Mouse (Mus musculus): ENCODE measurements around the gene Ranbp9. TPM values are rescaled to one million over a fixed set of nuclear protein-coding genes. Genes with fewer than 3 reads are reported as not detected.

The Ranbp9 gene
- polyA plus RNA-seq, 1 experiment from 2014 or later: 11.9 TPM

DNA sequence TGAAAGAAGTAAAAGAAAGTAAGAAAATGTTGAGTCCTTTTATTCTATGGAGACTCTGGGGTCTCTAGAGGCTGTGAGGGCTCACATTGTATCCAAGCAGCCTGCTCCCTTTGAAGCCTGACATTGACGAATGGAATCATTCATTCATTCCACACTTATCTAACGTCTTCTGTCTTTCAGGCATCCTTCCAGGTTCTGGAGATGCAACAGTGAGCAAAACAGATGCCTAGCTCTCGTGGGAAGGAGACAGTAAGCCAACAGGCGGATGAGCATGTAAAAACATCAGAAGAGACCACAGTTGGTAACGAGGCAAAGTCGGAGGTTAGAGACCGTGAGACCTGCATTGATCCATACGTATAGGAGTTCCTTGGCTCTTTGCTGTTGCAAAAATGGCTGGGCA lies 36.3 kb upstream of the Ranbp9 start:
- no peak overlapping the region for H3K9ac ChIP-seq (replicated peaks; ENCODE audit: low read depth, low read length)
- H3K36me3 ChIP-seq (ENCODE audit: control insufficient read depth, insufficient read depth): no peaks in the 10 kb centered on the region
- no peak overlapping the region for H3K27ac ChIP-seq (ENCODE audit: low read length)
- no peaks in the 10 kb centered on the region for H3K27me3 ChIP-seq (replicated peaks; ENCODE audit: control insufficient read depth, insufficient read depth, low read length)
- H3K9me3 ChIP-seq (ENCODE audit: control insufficient read depth, low read length): peaks cover 2% of the 10 kb centered on the region; the same call in 1 of the 2 replicates
- H3K4me3 ChIP-seq (replicated peaks; ENCODE audit: low read length): no peak overlapping the region
- H3K4me1 ChIP-seq (replicated peaks; ENCODE audit: control insufficient read depth, insufficient read depth, low read length): no peaks in the 10 kb centered on the region
- no peak for ATAC-seq
- 54% methylated on average over 8 of the region's 8 CpGs for WGBS
- no peak overlapping the region for H3K4me2 ChIP-seq (ENCODE audit: low read length)

DNA sequence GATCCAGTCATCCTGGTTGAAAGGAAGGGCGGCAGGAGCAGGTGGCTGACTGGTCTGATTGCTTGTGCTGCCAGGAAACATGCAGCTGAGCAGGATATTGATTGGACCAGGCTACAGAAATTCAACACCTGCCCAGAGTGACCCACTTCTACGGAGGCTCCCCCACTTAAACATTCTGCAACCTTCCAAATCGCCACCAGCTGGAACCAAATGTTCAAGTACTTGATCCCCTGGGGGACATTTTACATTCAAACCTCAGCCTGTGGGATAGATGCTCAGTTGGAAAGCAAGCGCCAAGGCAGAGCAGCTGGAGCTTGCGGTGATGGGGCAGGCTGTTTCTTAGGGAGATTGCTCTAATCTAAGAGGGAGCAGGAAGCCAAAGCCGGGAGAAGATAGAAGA lies 35.8 kb upstream of the Ranbp9 start:
- Histone ChIP-seq H3K36me3 (ENCODE audit: control insufficient read depth, insufficient read depth) (no peaks in the 10 kb centered on the region), H3K9me3 (ENCODE audit: control insufficient read depth, low read length) (peaks cover 2% of the 10 kb centered on the region; the same call in 1 of the 2 replicates), H3K27ac (ENCODE audit: low read length) (no peak overlapping the region), H3K9ac (replicated peaks; ENCODE audit: low read depth, low read length) (no peak overlapping the region), H3K27me3 (replicated peaks; ENCODE audit: control insufficient read depth, insufficient read depth, low read length) (no peaks in the 10 kb centered on the region), H3K4me3 (replicated peaks; ENCODE audit: low read length) (no peak overlapping the region), H3K4me1 (replicated peaks; ENCODE audit: control insufficient read depth, insufficient read depth, low read length) (no peaks in the 10 kb centered on the region), H3K4me2 (ENCODE audit: low read length) (no peak overlapping the region)
- no peak for ATAC-seq
- 46% methylated on average over 6 of the region's 6 CpGs for WGBS

DNA sequence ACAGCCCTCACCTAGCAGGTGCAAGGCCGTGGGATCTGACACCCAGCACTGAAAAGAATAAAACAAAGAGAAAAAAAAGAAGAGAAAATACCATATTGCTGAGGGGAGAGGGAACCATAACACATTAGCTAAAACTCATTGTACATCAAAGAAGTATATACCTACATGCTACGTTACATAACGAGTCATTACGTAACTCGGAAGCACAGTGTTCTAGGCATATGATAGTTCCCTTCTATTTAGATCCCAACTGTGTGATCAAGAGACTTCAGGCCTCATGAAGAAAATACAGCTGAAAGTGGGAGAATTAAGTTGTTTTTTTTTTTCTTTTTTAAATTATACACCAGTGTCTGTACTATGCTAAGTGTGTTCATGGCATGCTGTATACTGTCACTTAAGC lies 35.0 kb upstream of the Ranbp9 start:
- no peak for ATAC-seq
- H3K36me3 ChIP-seq (ENCODE audit: control insufficient read depth, insufficient read depth): no peaks in the 10 kb centered on the region
- H3K4me3 ChIP-seq (replicated peaks; ENCODE audit: low read length): no peak overlapping the region
- no peak overlapping the region for H3K27ac ChIP-seq (ENCODE audit: low read length)
- H3K4me1 ChIP-seq (replicated peaks; ENCODE audit: control insufficient read depth, insufficient read depth, low read length): no peaks in the 10 kb centered on the region
- H3K9ac ChIP-seq (replicated peaks; ENCODE audit: low read depth, low read length): no peak overlapping the region
- H3K27me3 ChIP-seq (replicated peaks; ENCODE audit: control insufficient read depth, insufficient read depth, low read length): no peaks in the 10 kb centered on the region
- 87% methylated on average over 5 of the region's 5 CpGs for WGBS
- peaks cover 2% of the 10 kb centered on the region; the same call in 1 of the 2 replicates for H3K9me3 ChIP-seq (ENCODE audit: control insufficient read depth, low read length)
- no peak overlapping the region for H3K4me2 ChIP-seq (ENCODE audit: low read length)

DNA sequence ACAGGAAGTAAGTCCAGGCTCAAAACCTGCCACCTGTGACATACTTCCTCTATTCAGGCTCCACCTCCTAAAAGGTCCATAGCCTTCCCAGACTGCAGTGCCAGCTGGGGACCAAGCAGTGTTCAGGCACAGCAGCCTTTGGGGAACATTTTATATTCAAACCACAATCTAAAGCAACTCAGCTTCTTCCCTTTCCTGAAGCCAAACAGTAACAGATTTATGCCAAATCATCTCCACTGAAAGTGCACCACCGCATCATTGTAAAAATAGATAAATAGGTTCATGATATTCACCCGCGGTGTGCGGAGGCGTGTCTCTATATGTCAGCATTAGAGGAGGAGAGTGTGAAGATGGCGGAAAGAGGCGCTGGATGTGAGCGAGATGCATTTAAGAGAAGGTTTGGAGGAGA lies 33.9 kb upstream of the Ranbp9 start:
- WGBS: 77% methylated on average over 8 of the region's 8 CpGs
- peaks cover 2% of the 10 kb centered on the region; the same call in 1 of the 2 replicates for H3K9me3 ChIP-seq (ENCODE audit: control insufficient read depth, low read length)

DNA sequence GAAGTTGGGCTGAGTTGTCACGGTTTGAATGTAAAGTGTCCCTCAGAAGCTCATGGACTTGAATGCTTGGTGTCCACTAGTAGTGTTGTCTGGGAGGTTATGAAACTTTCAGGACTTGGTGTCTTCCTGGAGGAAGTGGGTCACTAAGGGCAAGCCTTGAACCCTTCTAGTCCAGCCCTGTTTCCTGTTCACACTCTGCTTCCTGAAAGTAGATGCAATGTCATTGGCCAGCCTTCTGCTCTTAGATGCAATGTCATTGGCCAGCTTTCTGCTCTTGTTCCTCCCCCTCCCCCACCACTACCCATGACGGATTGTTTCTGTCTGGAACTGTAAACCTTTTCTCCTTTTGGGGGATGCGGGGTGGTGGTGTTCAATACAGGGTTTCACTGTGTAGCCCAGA lies 31.7 kb upstream of the Ranbp9 start:
- Histone ChIP-seq H3K9me3 (ENCODE audit: control insufficient read depth, low read length) (peaks cover 2% of the 10 kb centered on the region; the same call in 1 of the 2 replicates), H3K4me3 (replicated peaks; ENCODE audit: low read length) (no peak overlapping the region), H3K36me3 (ENCODE audit: control insufficient read depth, insufficient read depth) (no peaks in the 10 kb centered on the region), H3K9ac (replicated peaks; ENCODE audit: low read depth, low read length) (no peak overlapping the region), H3K4me1 (replicated peaks; ENCODE audit: control insufficient read depth, insufficient read depth, low read length) (no peaks in the 10 kb centered on the region), H3K27ac (ENCODE audit: low read length) (no peak overlapping the region), H3K4me2 (ENCODE audit: low read length) (no peak overlapping the region), H3K27me3 (replicated peaks; ENCODE audit: control insufficient read depth, insufficient read depth, low read length) (no peaks in the 10 kb centered on the region)
- ATAC-seq: no peak
- 93% methylated on average over 3 of the region's 3 CpGs for WGBS

More for the DNA sequence above, 33.9 kb upstream of the Ranbp9 start:
- Histone ChIP-seq H3K27ac (ENCODE audit: low read length) (no peak overlapping the region), H3K4me1 (replicated peaks; ENCODE audit: control insufficient read depth, insufficient read depth, low read length) (no peaks in the 10 kb centered on the region), H3K9ac (replicated peaks; ENCODE audit: low read depth, low read length) (no peak overlapping the region), H3K27me3 (replicated peaks; ENCODE audit: control insufficient read depth, insufficient read depth, low read length) (no peaks in the 10 kb centered on the region), H3K4me3 (replicated peaks; ENCODE audit: low read length) (no peak overlapping the region), H3K4me2 (ENCODE audit: low read length) (no peak overlapping the region), H3K36me3 (ENCODE audit: control insufficient read depth, insufficient read depth) (no peaks in the 10 kb centered on the region)
- no peak for ATAC-seq

DNA sequence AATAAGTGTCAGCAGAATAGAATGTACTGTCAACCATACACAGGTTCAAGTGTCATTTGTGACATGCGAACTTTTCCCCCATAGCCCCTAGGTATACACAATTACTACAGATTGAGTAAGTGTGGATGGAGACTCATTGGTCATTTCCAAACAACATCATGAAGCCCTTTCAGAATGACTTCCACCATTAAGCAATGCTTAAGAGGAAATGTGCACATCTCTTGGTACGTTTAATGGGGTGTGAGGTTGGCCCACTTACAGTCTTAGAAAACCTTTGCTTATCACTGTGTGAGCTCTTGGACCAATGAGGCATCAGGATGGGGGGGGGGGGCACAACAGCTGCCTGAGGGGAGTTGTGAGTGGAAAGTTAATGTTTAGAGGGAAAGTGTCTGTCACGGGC lies 24.7 kb upstream of the Ranbp9 start:
- peaks cover 11% of the 10 kb centered on the region for H3K4me1 ChIP-seq (replicated peaks; ENCODE audit: control insufficient read depth, insufficient read depth, low read length)
- no peak overlapping the region for H3K9ac ChIP-seq (replicated peaks; ENCODE audit: low read depth, low read length)
- H3K4me2 ChIP-seq (ENCODE audit: low read length): no peak overlapping the region
- no peaks in the 10 kb centered on the region for H3K27me3 ChIP-seq (replicated peaks; ENCODE audit: control insufficient read depth, insufficient read depth, low read length)
- no peak for ATAC-seq
- WGBS: 92% methylated on average over 3 of the region's 3 CpGs
- H3K27ac ChIP-seq (ENCODE audit: low read length): no peak overlapping the region
- no peaks in the 10 kb centered on the region for H3K9me3 ChIP-seq (ENCODE audit: control insufficient read depth, low read length)
- no peaks in the 10 kb centered on the region for H3K36me3 ChIP-seq (ENCODE audit: control insufficient read depth, insufficient read depth)
- H3K4me3 ChIP-seq (replicated peaks; ENCODE audit: low read length): no peak overlapping the region

DNA sequence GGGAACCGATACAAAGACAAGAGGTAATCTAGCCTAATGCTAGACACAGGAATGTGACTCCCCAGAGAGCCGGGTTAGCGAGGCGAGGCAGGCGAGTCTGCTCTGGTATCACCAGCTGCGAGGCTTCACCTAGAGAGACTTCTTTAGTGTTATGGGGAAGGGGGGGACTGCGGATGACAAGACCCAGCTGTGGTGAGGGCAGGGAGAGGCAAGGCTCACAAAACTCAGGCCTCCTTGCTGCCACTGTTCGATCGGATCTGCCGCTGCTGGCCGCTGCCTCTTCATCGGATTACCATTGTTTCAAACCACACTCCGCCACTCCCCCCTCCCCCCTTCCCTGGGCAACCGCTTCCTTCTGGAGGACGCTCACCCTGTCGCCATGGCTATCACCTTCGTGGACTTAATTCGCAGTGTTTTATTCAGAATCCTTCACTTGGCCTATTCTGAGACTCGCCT lies 22.3 kb upstream of the Ranbp9 start:
- no peaks in the 10 kb centered on the region for H3K9me3 ChIP-seq (ENCODE audit: control insufficient read depth, low read length)
- H3K4me2 ChIP-seq (ENCODE audit: low read length): peak overlapping the region; percentile 59
- WGBS: 1% methylated on average over 19 of the region's 19 CpGs
- peak overlapping the region; percentile 33 for H3K4me3 ChIP-seq (replicated peaks; ENCODE audit: low read length)
- peak overlapping the region; percentile 45 for H3K9ac ChIP-seq (replicated peaks; ENCODE audit: low read depth, low read length)
- H3K27ac ChIP-seq (ENCODE audit: low read length): no peak overlapping the region
- H3K4me1 ChIP-seq (replicated peaks; ENCODE audit: control insufficient read depth, insufficient read depth, low read length): peaks cover 13% of the 10 kb centered on the region
- ATAC-seq: peak; percentile 56; the same call in 1 of the 2 replicates
- no peaks in the 10 kb centered on the region for H3K27me3 ChIP-seq (replicated peaks; ENCODE audit: control insufficient read depth, insufficient read depth, low read length)
- no peaks in the 10 kb centered on the region for H3K36me3 ChIP-seq (ENCODE audit: control insufficient read depth, insufficient read depth)

DNA sequence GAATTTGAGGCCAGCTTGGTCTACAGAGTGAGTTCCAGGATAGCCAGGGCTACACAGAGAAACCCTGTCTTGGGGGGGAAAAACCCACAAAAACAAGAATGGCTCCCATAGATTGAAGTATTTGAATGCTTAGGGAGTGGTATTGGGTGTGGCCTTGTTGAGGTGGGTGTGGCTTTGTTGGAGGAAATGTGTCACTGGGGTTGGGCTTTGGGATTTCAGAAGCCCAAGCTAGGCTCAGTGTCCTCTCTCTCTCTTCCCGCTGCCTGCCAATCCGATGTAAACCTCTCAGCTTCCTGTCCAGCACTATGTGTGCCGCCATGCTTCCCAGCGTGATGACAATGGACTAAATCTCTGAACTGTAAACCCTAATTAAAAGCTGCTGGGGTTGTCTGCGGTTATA lies 20.5 kb upstream of the Ranbp9 start:
- no peak for ATAC-seq
- no peak overlapping the region for H3K9ac ChIP-seq (replicated peaks; ENCODE audit: low read depth, low read length)
- WGBS: 54% methylated on average over 5 of the region's 5 CpGs

DNA sequence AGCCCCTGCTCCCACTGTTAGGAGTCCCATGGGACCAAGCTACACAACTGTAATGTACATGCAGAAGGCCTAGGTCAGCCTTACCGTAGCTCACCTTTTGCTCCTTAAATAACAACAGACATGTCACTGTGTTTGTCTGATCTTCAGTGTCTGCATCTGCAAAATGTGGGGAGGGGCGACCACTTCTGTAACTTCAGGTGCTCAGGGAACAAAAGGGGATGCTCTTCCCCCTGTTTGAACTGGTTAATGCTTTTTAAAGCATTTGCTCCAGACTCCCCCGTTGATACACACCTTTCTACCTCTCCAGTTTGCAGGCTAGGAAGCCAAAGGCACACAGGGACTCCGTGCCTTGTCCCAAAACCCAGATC lies 19.4 kb upstream of the Ranbp9 start:
- no peak overlapping the region for H3K4me3 ChIP-seq (replicated peaks; ENCODE audit: low read length)

More for the DNA sequence above, 20.5 kb upstream of the Ranbp9 start:
- Histone ChIP-seq H3K27me3 (replicated peaks; ENCODE audit: control insufficient read depth, insufficient read depth, low read length) (no peaks in the 10 kb centered on the region), H3K36me3 (ENCODE audit: control insufficient read depth, insufficient read depth) (no peaks in the 10 kb centered on the region), H3K27ac (ENCODE audit: low read length) (no peak overlapping the region), H3K9me3 (ENCODE audit: control insufficient read depth, low read length) (no peaks in the 10 kb centered on the region), H3K4me2 (ENCODE audit: low read length) (no peak overlapping the region), H3K4me1 (replicated peaks; ENCODE audit: control insufficient read depth, insufficient read depth, low read length) (peaks cover 13% of the 10 kb centered on the region), H3K4me3 (replicated peaks; ENCODE audit: low read length) (no peak overlapping the region)

More for the DNA sequence above, 19.4 kb upstream of the Ranbp9 start:
- no peak for ATAC-seq
- Histone ChIP-seq H3K9ac (replicated peaks; ENCODE audit: low read depth, low read length) (no peak overlapping the region), H3K36me3 (ENCODE audit: control insufficient read depth, insufficient read depth) (no peaks in the 10 kb centered on the region), H3K27ac (ENCODE audit: low read length) (no peak overlapping the region), H3K27me3 (replicated peaks; ENCODE audit: control insufficient read depth, insufficient read depth, low read length) (no peaks in the 10 kb centered on the region), H3K4me2 (ENCODE audit: low read length) (no peak overlapping the region), H3K9me3 (ENCODE audit: control insufficient read depth, low read length) (no peaks in the 10 kb centered on the region), H3K4me1 (replicated peaks; ENCODE audit: control insufficient read depth, insufficient read depth, low read length) (peaks cover 13% of the 10 kb centered on the region)
- WGBS: 92% methylated on average over 4 of the region's 4 CpGs
